Mouse (Mus musculus): ENCODE measurements around the gene Kcnma1.

Gene Kcnma1

GRCm38 (mm10) chr14:23857034-23857433, 157.3 kb downstream of the Kcnma1 start:
- no peak for DNase-seq (ENCODE audit: low read depth, low spot score)

GRCm38 (mm10) chr14:23854946-23855345, 159.3 kb downstream of the Kcnma1 start:
- DNase-seq (ENCODE audit: low read depth, low spot score): no peak

GRCm38 (mm10) chr14:23848529-23849141, 165.7 kb downstream of the Kcnma1 start:
- DNase-seq (ENCODE audit: low read depth, low spot score): no peak

GRCm38 (mm10) chr14:23846706-23847105, 167.6 kb downstream of the Kcnma1 start:
- no peak for DNase-seq (ENCODE audit: low read depth, low spot score)

- DNase-seq (ENCODE audit: low read depth, low spot score): no peak
Observed at GRCm38 (mm10) chr14:23842025-23842424, 172.3 kb downstream of the Kcnma1 start.

- no peak for DNase-seq (ENCODE audit: low read depth, low spot score)
Observed at GRCm38 (mm10) chr14:23839613-23840012, 174.7 kb downstream of the Kcnma1 start.

GRCm38 (mm10) chr14:23835387-23836111, 178.7 kb downstream of the Kcnma1 start:
- DNase-seq (ENCODE audit: low read depth, low spot score): peak; percentile 6

GRCm38 (mm10) chr14:23831284-23831683, 183.0 kb downstream of the Kcnma1 start:
- DNase-seq (ENCODE audit: low read depth, low spot score): no peak

- DNase-seq (ENCODE audit: low read depth, low spot score): no peak
Observed at GRCm38 (mm10) chr14:23830316-23830715, 184.0 kb downstream of the Kcnma1 start.

GRCm38 (mm10) chr14:23828711-23829320, 185.5 kb downstream of the Kcnma1 start:
- DNase-seq (ENCODE audit: low read depth, low spot score): no peak

- DNase-seq (ENCODE audit: low read depth, low spot score): no peak
Observed at GRCm38 (mm10) chr14:23824937-23825336, 189.4 kb downstream of the Kcnma1 start.

GRCm38 (mm10) chr14:23824267-23824666, 190.0 kb downstream of the Kcnma1 start:
- DNase-seq (ENCODE audit: low read depth, low spot score): no peak

- DNase-seq (ENCODE audit: low read depth, low spot score): no peak
Observed at GRCm38 (mm10) chr14:23817585-23817984, 196.7 kb downstream of the Kcnma1 start.

GRCm38 (mm10) chr14:23810081-23810480, 204.2 kb downstream of the Kcnma1 start:
- no peak for DNase-seq (ENCODE audit: low read depth, low spot score)

- no peak for DNase-seq (ENCODE audit: low read depth, low spot score)
Observed at GRCm38 (mm10) chr14:23809124-23809523, 205.2 kb downstream of the Kcnma1 start.

- DNase-seq (ENCODE audit: low read depth, low spot score): no peak
Observed at GRCm38 (mm10) chr14:23806378-23806777, 207.9 kb downstream of the Kcnma1 start.

- no peak for DNase-seq (ENCODE audit: low read depth, low spot score)
Observed at GRCm38 (mm10) chr14:23796878-23797277, 217.4 kb downstream of the Kcnma1 start.

- no peak for DNase-seq (ENCODE audit: low read depth, low spot score)
Observed at GRCm38 (mm10) chr14:23792674-23793073, 221.6 kb downstream of the Kcnma1 start.

- no peak for DNase-seq (ENCODE audit: low read depth, low spot score)
Observed at GRCm38 (mm10) chr14:23792076-23792475, 222.2 kb downstream of the Kcnma1 start.

GRCm38 (mm10) chr14:23791261-23791691, 223.0 kb downstream of the Kcnma1 start:
- DNase-seq (ENCODE audit: low read depth, low spot score): peak; percentile 47

- no peak for DNase-seq (ENCODE audit: low read depth, low spot score)
Observed at GRCm38 (mm10) chr14:23786687-23787073, 227.6 kb downstream of the Kcnma1 start.

- DNase-seq (ENCODE audit: low read depth, low spot score): no peak
Observed at GRCm38 (mm10) chr14:23785921-23786686, 228.2 kb downstream of the Kcnma1 start.

Measured in ES-CJ7 (cell line).